Mouse (Mus musculus) kidney, embryonic 16.5 days (tissue): ENCODE results near the gene Psd. TPM values are rescaled to one million over a fixed set of nuclear protein-coding genes. Genes with fewer than 3 reads are reported as not detected.

Experiments used
- ATAC-seq: fragments of 200-750 bp; cut with Nextera tagmentation; 2 replicates; pipeline ENCODE4 v1.8.0; 2017; ENCODE audit warnings: moderate TSS enrichment; ENCODE audit not compliant: low FRiP score, low TSS enrichment
- H3K27ac ChIP-seq: fragments of 300-500 bp; sonication (generic); 2 replicates; pipeline ENCODE4 v1.5.1; 2014; ENCODE audit warnings: low read length
- H3K27me3 ChIP-seq: fragments of 300-500 bp; sonication (generic); 2 replicates; pipeline ENCODE4 v1.6.1; 2014; ENCODE audit warnings: low read length, control low read depth, mixed read lengths; ENCODE audit not compliant: insufficient read depth
- H3K36me3 ChIP-seq: fragments of 300-500 bp; sonication (generic); 2 replicates; pipeline ENCODE4 v1.6.1; 2014; ENCODE audit warnings: low read length, control low read depth, mixed read lengths; ENCODE audit not compliant: insufficient read depth
- H3K4me1 ChIP-seq: fragments of 300-500 bp; sonication (generic); 2 replicates; pipeline ENCODE4 v1.6.1; 2014; ENCODE audit warnings: low read length, control low read depth, mixed read lengths; ENCODE audit not compliant: insufficient read depth
- H3K4me2 ChIP-seq: fragments of 300-500 bp; sonication (generic); replicated peaks from 2 replicates; pipeline ENCODE4 v1.6.1; 2014; ENCODE audit warnings: low read depth, low read length
- H3K4me3 ChIP-seq: fragments of 300-500 bp; sonication (generic); 2 replicates; pipeline ENCODE4 v1.5.1; 2014; ENCODE audit warnings: mild to moderate bottlenecking, low read length
- H3K9ac ChIP-seq: fragments of 300-500 bp; sonication (generic); replicated peaks from 2 replicates; pipeline ENCODE4 v1.6.1; 2014; ENCODE audit warnings: low read length
- H3K9me3 ChIP-seq: fragments of 300-500 bp; sonication (generic); 2 replicates; pipeline ENCODE4 v1.6.1; 2016; ENCODE audit warnings: low read length, control low read depth
- WGBS: fragments of 180-500 bp; shearing (Covaris S2); extraction: QIAGEN DNeasy Blood & Tissue Kit; methylation state at CpG from one replicate; pipeline ENCODE4 v1.1.7; 2014; 5-methylcytosine and 5-hydroxymethylcytosine counted together
- polyA plus RNA-seq: library from polyadenylated mRNA; unstranded; fragments of >200 nt; fragmentation: Nextera tagmentation; extraction: Ambion mirVana; gene quantifications from 2 replicates; pipeline ENCODE4 v1.2.1, GENCODE M21; 2015

Psd gene
- polyA plus RNA-seq, 1 experiment from 2014 or later, result 5.4 TPM

GRCm38 (mm10) chr19:46357344-46358280 lies 30.7 kb upstream of the Psd start:
- Histone ChIP-seq H3K4me3 (peak overlapping the region; percentile 60), H3K4me1 (peaks cover 13% of the 10 kb centered on the region), H3K36me3 (no peaks in the 10 kb centered on the region), H3K4me2 (peak overlapping the region; percentile 90), H3K27me3 (peaks cover 6% of the 10 kb centered on the region; the same call in 1 of the 2 replicates), H3K27ac (peak overlapping the region; percentile 3; the same call in 1 of the 2 replicates), H3K9ac (peak overlapping the region; percentile 74), H3K9me3 (no peaks in the 10 kb centered on the region)
- ATAC-seq, result peak; percentile 68
- 13% methylated on average over 25 of the region's 25 CpGs for WGBS

GRCm38 (mm10) chr19:46356701-46357138 lies 29.8 kb upstream of the Psd start:
- Histone ChIP-seq H3K4me2 (peak overlapping the region; percentile 90), H3K9me3 (no peaks in the 10 kb centered on the region), H3K27ac (no peak overlapping the region), H3K27me3 (peaks cover 6% of the 10 kb centered on the region; the same call in 1 of the 2 replicates), H3K9ac (peak overlapping the region; percentile 74), H3K4me1 (peaks cover 13% of the 10 kb centered on the region), H3K4me3 (peak overlapping the region; percentile 60), H3K36me3 (no peaks in the 10 kb centered on the region)
- WGBS, result under 1% methylated on average over 28 of the region's 29 CpGs
- ATAC-seq, result peak; percentile 86

GRCm38 (mm10) chr19:46350168-46350932 lies 23.4 kb upstream of the Psd start, which contains the start of gene 2310034G01Rik:
2310034G01Rik (minus strand) TSS chr19:46350302.
- 59% methylated on average over 10 of the region's 10 CpGs for WGBS

GRCm38 (mm10) chr19:46349550-46349949 lies 22.6 kb upstream of the Psd start:
- no peak overlapping the region for H3K27ac ChIP-seq
- 24% methylated on average over 6 of the region's 6 CpGs for WGBS

More at GRCm38 (mm10) chr19:46350168-46350932, 23.4 kb upstream of the Psd start, which contains the start of gene 2310034G01Rik:
- peak within 1 kb of the TSS; percentile 86 for H3K9ac ChIP-seq
- H3K36me3 ChIP-seq, result no peaks in the 10 kb centered on the region
- peaks cover 17% of the 10 kb centered on the region for H3K4me1 ChIP-seq
- no peaks in the 10 kb centered on the region for H3K9me3 ChIP-seq
- peak within 1 kb of the TSS; percentile 72 for H3K4me3 ChIP-seq
- H3K27ac ChIP-seq, result peak within 1 kb of the TSS; percentile 77; the same call in 1 of the 2 replicates
- H3K27me3 ChIP-seq, result peaks cover under 1% of the 10 kb centered on the region; the same call in 1 of the 2 replicates
- H3K4me2 ChIP-seq, result peak within 1 kb of the TSS; percentile 96
- no peak for ATAC-seq

GRCm38 (mm10) chr19:46348761-46349458 lies 22.0 kb upstream of the Psd start:
- Histone ChIP-seq H3K4me3 (peak overlapping the region; percentile 72), H3K27me3 (no peaks in the 10 kb centered on the region), H3K4me1 (peaks cover 17% of the 10 kb centered on the region), H3K4me2 (peak overlapping the region; percentile 96), H3K9ac (peak overlapping the region; percentile 86), H3K27ac (peak overlapping the region; percentile 77), H3K36me3 (no peaks in the 10 kb centered on the region), H3K9me3 (no peaks in the 10 kb centered on the region)
- ATAC-seq, result peak; percentile 91
- under 1% methylated on average over 65 of the region's 78 CpGs for WGBS

More at GRCm38 (mm10) chr19:46349550-46349949, 22.6 kb upstream of the Psd start:
- H3K4me1 ChIP-seq, result peaks cover 17% of the 10 kb centered on the region
- H3K4me3 ChIP-seq, result peak overlapping the region; percentile 72
- peak overlapping the region; percentile 96 for H3K4me2 ChIP-seq
- H3K9ac ChIP-seq, result peak overlapping the region; percentile 86
- no peaks in the 10 kb centered on the region for H3K27me3 ChIP-seq
- no peaks in the 10 kb centered on the region for H3K9me3 ChIP-seq
- H3K36me3 ChIP-seq, result no peaks in the 10 kb centered on the region
- ATAC-seq, result peak; percentile 41; the same call in 1 of the 2 replicates

GRCm38 (mm10) chr19:46347936-46348668 lies 21.1 kb upstream of the Psd start:
- no peaks in the 10 kb centered on the region for H3K36me3 ChIP-seq
- peak overlapping the region; percentile 86 for H3K9ac ChIP-seq
- 29% methylated on average over 14 of the region's 14 CpGs for WGBS
- no peak for ATAC-seq
- H3K4me3 ChIP-seq, result peak overlapping the region; percentile 72
- peak overlapping the region; percentile 77 for H3K27ac ChIP-seq
- peak overlapping the region; percentile 96 for H3K4me2 ChIP-seq
- no peaks in the 10 kb centered on the region for H3K9me3 ChIP-seq
- H3K4me1 ChIP-seq, result peaks cover 17% of the 10 kb centered on the region
- 0 out of 2 replicates have a peak, but pooled peaks cover 2% of the 10 kb centered on the region for H3K27me3 ChIP-seq

GRCm38 (mm10) chr19:46347146-46347545 lies 20.2 kb upstream of the Psd start:
- Histone ChIP-seq H3K36me3 (no peaks in the 10 kb centered on the region), H3K4me1 (peaks cover 17% of the 10 kb centered on the region), H3K4me3 (no peak overlapping the region), H3K9me3 (no peaks in the 10 kb centered on the region), H3K27me3 (0 out of 2 replicates have a peak, but pooled peaks cover 2% of the 10 kb centered on the region), H3K9ac (no peak overlapping the region), H3K4me2 (no peak overlapping the region), H3K27ac (no peak overlapping the region)
- no peak for ATAC-seq
- 97% methylated on average over 1 of the region's 1 CpGs for WGBS

GRCm38 (mm10) chr19:46344710-46345419 lies 17.9 kb upstream of the Psd start:
- H3K36me3 ChIP-seq, result no peaks in the 10 kb centered on the region
- H3K4me2 ChIP-seq, result no peak overlapping the region
- no peaks in the 10 kb centered on the region for H3K9me3 ChIP-seq
- H3K27ac ChIP-seq, result no peak overlapping the region
- no peak overlapping the region for H3K9ac ChIP-seq
- no peak overlapping the region for H3K4me3 ChIP-seq
- ATAC-seq, result no peak
- 16% methylated on average over 7 of the region's 7 CpGs for WGBS
- H3K27me3 ChIP-seq, result 0 out of 2 replicates have a peak, but pooled peaks cover 2% of the 10 kb centered on the region
- H3K4me1 ChIP-seq, result peaks cover 12% of the 10 kb centered on the region
